Mouse (Mus musculus): ENCODE results near the gene Ncl. TPM values are rescaled to one million over a fixed set of nuclear protein-coding genes. Genes with fewer than 3 reads are reported as not detected.

The Ncl gene
- polyA plus RNA-seq, 1 experiment, result 76.8 TPM

DNA sequence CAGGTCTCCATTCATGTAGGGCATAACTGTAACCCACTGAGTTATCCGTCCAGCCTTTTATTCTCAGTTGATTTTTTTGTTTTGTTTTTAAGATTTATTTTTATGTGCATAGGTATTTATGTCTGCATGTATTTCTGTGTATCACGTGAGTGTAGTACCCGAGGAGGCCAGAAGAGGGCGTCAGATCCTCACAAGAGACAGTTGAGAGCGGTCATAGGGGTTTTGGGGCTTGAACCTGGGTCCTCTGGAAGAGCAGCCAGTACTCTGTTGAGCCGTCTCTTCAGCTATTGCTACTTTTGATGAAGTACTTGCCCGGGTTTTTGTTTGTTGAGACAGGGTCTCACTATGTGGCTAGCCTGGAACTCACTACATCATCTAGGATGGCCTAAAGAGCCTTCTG lies 36.7 kb upstream of the Ncl start:
- no peaks in the 10 kb centered on the region for H3K27me3 ChIP-seq (ENCODE audit: control insufficient read depth)
- no peak for TF ChIP-seq GATA1 (IDR thresholded peaks at IDR 0.05; ENCODE audit: low read length)
- TF ChIP-seq TAL1 (IDR thresholded peaks at IDR 0.05; ENCODE audit: low read length), result no peak
- no peak overlapping the region for H3K4me3 ChIP-seq (replicated peaks)
- H3K36me3 ChIP-seq (ENCODE audit: control insufficient read depth), result no peaks in the 10 kb centered on the region
- no peaks in the 10 kb centered on the region for H3K9me3 ChIP-seq (ENCODE audit: control insufficient read depth, low read length)
- H3K4me1 ChIP-seq (ENCODE audit: control insufficient read depth), result no peaks in the 10 kb centered on the region

DNA sequence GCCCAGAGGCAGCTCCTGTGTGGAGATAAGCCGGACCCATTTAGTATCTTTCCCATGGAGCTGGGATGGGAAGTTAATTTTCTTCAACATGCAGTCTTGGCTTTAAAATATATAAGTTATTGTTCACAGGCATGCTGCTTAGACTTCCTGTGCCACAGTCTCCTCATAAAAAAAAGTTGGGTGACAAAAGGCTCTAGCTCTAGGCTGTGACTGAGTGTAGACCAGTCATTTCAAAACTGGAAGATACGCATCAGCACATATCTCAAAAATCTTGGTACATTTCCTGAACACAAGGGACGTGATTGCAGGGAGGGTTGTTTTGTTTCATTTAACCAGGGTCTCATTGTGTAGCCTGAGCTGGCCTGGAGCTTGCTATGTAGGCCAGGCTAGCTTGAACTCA lies 35.0 kb upstream of the Ncl start:
- H3K36me3 ChIP-seq (ENCODE audit: control insufficient read depth), result no peaks in the 10 kb centered on the region
- no peaks in the 10 kb centered on the region for H3K4me1 ChIP-seq (ENCODE audit: control insufficient read depth)
- TF ChIP-seq GATA1 (IDR thresholded peaks at IDR 0.05; ENCODE audit: low read length) (no peak), TAL1 (IDR thresholded peaks at IDR 0.05; ENCODE audit: low read length) (no peak)
- no peaks in the 10 kb centered on the region for H3K9me3 ChIP-seq (ENCODE audit: control insufficient read depth, low read length)
- H3K4me3 ChIP-seq (replicated peaks), result no peak overlapping the region
- no peaks in the 10 kb centered on the region for H3K27me3 ChIP-seq (ENCODE audit: control insufficient read depth)

DNA sequence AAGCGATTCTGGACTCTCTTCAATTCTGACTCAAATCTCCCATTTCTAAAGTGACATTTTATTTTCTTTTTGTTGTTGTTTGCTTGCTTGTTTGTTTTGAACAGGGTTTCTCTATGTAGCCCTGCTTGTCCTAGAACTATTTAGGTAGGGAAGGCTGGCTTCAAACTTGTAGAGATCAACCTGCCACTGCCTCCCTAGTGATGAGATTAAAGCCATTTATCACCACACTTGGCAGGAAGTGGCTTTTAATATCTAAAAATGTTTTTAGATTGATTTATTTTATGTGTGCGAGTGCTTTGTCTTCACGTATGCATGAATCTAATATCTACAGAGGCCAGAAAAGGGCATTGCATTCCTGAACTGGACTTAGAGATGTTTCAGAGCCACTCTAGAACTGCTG lies 34.0 kb upstream of the Ncl start:
- no peaks in the 10 kb centered on the region for H3K27me3 ChIP-seq (ENCODE audit: control insufficient read depth)
- H3K36me3 ChIP-seq (ENCODE audit: control insufficient read depth), result no peaks in the 10 kb centered on the region
- no peak overlapping the region for H3K4me3 ChIP-seq (replicated peaks)
- no peaks in the 10 kb centered on the region for H3K9me3 ChIP-seq (ENCODE audit: control insufficient read depth, low read length)
- TF ChIP-seq TAL1 (IDR thresholded peaks at IDR 0.05; ENCODE audit: low read length) (no peak), GATA1 (IDR thresholded peaks at IDR 0.05; ENCODE audit: low read length) (no peak)
- H3K4me1 ChIP-seq (ENCODE audit: control insufficient read depth), result no peaks in the 10 kb centered on the region

DNA sequence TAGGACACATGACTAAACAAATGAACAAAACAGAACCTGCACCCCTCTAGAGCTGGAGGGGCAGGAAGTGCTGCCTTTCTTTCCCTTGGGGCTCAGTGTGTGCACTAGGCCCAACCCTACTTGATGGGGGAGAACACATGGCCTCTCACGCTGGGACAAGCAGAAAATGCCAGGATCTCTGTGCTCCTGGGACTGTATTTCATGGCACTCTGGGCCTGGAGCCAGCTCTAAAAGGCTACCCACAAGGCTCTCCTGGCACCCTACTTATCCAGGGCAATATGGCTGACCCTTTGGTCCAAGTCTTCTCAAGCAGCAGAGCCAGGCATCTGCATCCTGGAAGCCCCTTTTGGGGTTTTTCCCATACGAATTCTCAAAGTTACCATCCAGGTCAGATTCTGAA lies 32.2 kb upstream of the Ncl start:
- H3K4me3 ChIP-seq (replicated peaks), result no peak overlapping the region
- H3K36me3 ChIP-seq (ENCODE audit: control insufficient read depth), result no peaks in the 10 kb centered on the region
- TF ChIP-seq TAL1 (IDR thresholded peaks at IDR 0.05; ENCODE audit: low read length), result no peak
- no peak for TF ChIP-seq GATA1 (IDR thresholded peaks at IDR 0.05; ENCODE audit: low read length)
- H3K9me3 ChIP-seq (ENCODE audit: control insufficient read depth, low read length), result no peaks in the 10 kb centered on the region
- no peaks in the 10 kb centered on the region for H3K27me3 ChIP-seq (ENCODE audit: control insufficient read depth)
- H3K4me1 ChIP-seq (ENCODE audit: control insufficient read depth), result no peaks in the 10 kb centered on the region

DNA sequence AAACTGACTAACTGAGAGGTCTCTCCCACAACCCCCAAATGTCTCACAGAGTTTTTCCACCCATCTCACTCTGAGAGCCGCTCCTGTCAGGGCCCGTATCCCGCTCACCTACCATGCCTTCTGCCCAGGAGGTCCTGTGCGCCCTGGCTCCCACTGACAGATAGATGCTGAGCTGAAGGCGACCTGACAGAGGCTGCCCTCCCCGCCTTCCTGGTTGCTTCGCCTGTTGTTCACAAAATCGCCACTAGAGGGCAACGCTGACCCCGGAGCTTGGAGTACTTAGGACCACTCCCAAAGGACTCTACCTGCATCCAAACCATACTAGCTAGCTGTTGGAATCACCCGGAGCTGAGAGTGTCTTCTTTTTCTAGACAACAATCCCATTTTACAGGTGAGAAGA lies 30.0 kb upstream of the Ncl start:
- H3K9me3 ChIP-seq (ENCODE audit: control insufficient read depth, low read length), result no peaks in the 10 kb centered on the region
- H3K4me1 ChIP-seq (ENCODE audit: control insufficient read depth), result no peaks in the 10 kb centered on the region
- TF ChIP-seq TAL1 (IDR thresholded peaks at IDR 0.05; ENCODE audit: low read length) (no peak), GATA1 (IDR thresholded peaks at IDR 0.05; ENCODE audit: low read length) (no peak)
- H3K36me3 ChIP-seq (ENCODE audit: control insufficient read depth), result no peaks in the 10 kb centered on the region
- H3K27me3 ChIP-seq (ENCODE audit: control insufficient read depth), result no peaks in the 10 kb centered on the region
- no peak overlapping the region for H3K4me3 ChIP-seq (replicated peaks)

DNA sequence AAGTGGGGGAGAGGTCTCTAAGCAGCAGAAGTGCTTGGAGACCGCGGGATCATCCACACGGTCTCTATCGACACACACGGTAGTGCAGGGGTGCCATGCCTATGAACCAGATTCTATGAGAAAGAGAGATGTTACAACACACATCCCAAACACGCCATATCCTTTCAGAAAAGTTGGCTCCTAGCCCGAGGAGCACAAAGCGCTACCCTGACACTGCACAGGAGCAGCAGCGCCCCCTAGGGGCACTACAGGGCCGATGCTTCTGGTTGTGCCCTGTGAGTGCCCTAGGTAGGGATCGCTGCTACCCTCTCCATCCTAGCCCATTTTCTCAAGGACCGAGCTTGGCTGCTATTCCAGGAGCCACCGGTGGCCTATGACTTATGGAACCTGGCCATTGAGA lies 21.8 kb upstream of the Ncl start:
- H3K27me3 ChIP-seq (ENCODE audit: control insufficient read depth), result peaks cover 2% of the 10 kb centered on the region; the same call in 1 of the 2 replicates
- H3K4me3 ChIP-seq (replicated peaks), result peak overlapping the region; percentile 38
- peaks cover 5% of the 10 kb centered on the region for H3K4me1 ChIP-seq (ENCODE audit: control insufficient read depth)
- no peak for TF ChIP-seq TAL1 (IDR thresholded peaks at IDR 0.05; ENCODE audit: low read length)
- H3K36me3 ChIP-seq (ENCODE audit: control insufficient read depth), result no peaks in the 10 kb centered on the region
- no peaks in the 10 kb centered on the region for H3K9me3 ChIP-seq (ENCODE audit: control insufficient read depth, low read length)

DNA sequence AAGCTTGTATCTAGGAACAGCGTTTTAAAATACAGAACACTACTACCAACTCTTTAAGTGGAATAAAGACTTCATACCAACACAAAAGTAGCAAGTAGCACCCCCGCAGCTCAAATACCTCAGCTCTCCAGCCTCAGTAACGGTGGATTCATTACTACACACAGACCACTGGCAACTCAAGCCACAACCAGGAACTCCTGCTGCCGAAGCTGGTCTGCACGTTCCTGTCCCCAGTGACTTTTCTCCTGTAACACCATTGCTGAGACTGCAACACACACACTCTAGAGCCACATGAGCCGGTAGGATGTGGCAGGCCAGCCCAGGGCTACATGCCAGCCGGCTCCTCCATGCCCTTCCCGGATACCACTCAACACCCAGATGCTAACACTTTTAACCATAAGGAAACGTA lies 20.0 kb upstream of the Ncl start:
- Histone ChIP-seq H3K36me3 (ENCODE audit: control insufficient read depth) (no peaks in the 10 kb centered on the region), H3K4me1 (ENCODE audit: control insufficient read depth) (peaks cover 5% of the 10 kb centered on the region), H3K4me3 (replicated peaks) (no peak overlapping the region), H3K27me3 (ENCODE audit: control insufficient read depth) (peaks cover 2% of the 10 kb centered on the region; the same call in 1 of the 2 replicates), H3K9me3 (ENCODE audit: control insufficient read depth, low read length) (no peaks in the 10 kb centered on the region)
- TF ChIP-seq GATA1 (IDR thresholded peaks at IDR 0.05; ENCODE audit: low read length), result no peak
- no peak for TF ChIP-seq TAL1 (IDR thresholded peaks at IDR 0.05; ENCODE audit: low read length)

DNA sequence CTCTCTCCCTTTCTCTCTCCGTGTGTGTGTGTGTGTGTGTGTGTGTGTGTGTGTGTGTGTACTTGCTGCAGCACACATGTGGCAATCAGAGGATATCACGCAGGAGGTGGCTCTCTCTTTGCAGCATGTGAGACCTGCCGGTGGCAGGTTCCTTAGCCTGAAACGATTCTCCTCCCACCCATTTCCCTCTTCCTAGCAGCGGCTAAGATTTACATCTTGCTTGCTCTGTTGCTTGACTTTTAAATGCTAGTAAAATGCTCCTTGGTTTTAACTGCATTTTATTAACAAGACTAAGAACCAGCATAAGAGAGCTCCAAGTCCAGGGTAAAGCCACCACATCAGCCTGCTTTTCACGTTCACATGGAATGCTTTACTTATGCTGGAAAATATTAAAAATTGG lies 19.5 kb upstream of the Ncl start:
- Histone ChIP-seq H3K4me1 (ENCODE audit: control insufficient read depth) (peaks cover 5% of the 10 kb centered on the region), H3K9me3 (ENCODE audit: control insufficient read depth, low read length) (no peaks in the 10 kb centered on the region), H3K27me3 (ENCODE audit: control insufficient read depth) (peaks cover 2% of the 10 kb centered on the region; the same call in 1 of the 2 replicates), H3K36me3 (ENCODE audit: control insufficient read depth) (no peaks in the 10 kb centered on the region), H3K4me3 (replicated peaks) (no peak overlapping the region)
- TF ChIP-seq GATA1 (IDR thresholded peaks at IDR 0.05; ENCODE audit: low read length) (no peak), TAL1 (IDR thresholded peaks at IDR 0.05; ENCODE audit: low read length) (no peak)

DNA sequence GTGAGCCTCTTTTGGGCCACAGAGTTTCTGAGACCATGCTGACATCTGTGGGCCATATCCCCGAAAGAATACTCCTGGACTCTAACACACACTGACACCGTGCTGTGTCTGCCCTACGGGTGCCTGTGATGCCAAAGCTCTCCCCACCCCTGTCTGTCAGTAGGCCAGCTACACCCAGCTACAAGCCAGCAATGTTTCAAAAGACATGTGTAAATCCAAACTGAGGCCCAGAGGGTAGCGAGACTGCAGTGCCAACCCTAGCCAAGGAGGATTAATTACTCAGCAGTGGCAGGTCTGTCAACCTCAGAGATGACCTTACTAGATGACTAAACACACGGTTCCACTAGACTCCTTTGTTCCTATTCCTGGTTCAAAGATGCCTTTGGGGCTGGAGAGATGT lies 17.2 kb upstream of the Ncl start:
- peaks cover 2% of the 10 kb centered on the region; the same call in 1 of the 2 replicates for H3K27me3 ChIP-seq (ENCODE audit: control insufficient read depth)
- H3K9me3 ChIP-seq (ENCODE audit: control insufficient read depth, low read length), result no peaks in the 10 kb centered on the region
- H3K4me3 ChIP-seq (replicated peaks), result no peak overlapping the region
- TF ChIP-seq TAL1 (IDR thresholded peaks at IDR 0.05; ENCODE audit: low read length) (no peak), GATA1 (IDR thresholded peaks at IDR 0.05; ENCODE audit: low read length) (no peak)
- H3K4me1 ChIP-seq (ENCODE audit: control insufficient read depth), result peaks cover 5% of the 10 kb centered on the region
- no peaks in the 10 kb centered on the region for H3K36me3 ChIP-seq (ENCODE audit: control insufficient read depth)

DNA sequence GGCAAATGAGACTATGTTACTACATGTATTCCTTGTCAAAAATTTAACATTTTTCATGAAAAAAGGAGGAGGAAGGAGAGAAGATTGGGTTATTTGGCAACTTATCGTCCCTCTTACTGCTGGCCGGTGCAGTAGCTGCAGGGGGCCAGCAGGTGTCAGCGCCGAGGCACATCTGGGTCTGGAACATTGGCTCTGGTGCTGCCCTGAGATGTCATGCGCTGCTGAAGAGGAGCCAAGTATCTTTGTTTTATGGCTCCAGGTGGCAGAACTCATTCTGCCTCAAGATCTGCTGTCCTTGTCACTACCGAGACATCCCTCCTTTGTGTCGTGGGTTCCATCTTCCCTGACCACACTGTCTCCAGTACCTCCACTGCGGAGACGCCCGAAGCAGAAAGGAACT lies 12.8 kb upstream of the Ncl start:
- TF ChIP-seq GATA1 (IDR thresholded peaks at IDR 0.05; ENCODE audit: low read length), result no peak
- TF ChIP-seq TAL1 (IDR thresholded peaks at IDR 0.05; ENCODE audit: low read length), result no peak
- no peaks in the 10 kb centered on the region for H3K36me3 ChIP-seq (ENCODE audit: control insufficient read depth)
- H3K9me3 ChIP-seq (ENCODE audit: control insufficient read depth, low read length), result 0 out of 2 replicates have a peak, but pooled peaks cover 2% of the 10 kb centered on the region
- H3K27me3 ChIP-seq (ENCODE audit: control insufficient read depth), result no peaks in the 10 kb centered on the region
- no peak overlapping the region for H3K4me3 ChIP-seq (replicated peaks)
- peaks cover 4% of the 10 kb centered on the region for H3K4me1 ChIP-seq (ENCODE audit: control insufficient read depth)

All from erythroblast, embryonic 14.5 days (primary cell).